Mouse (Mus musculus) WW6 (cell line): ENCODE measurements around the gene Ankfn1.

Experiments used
- DNase-seq: peaks from one replicate; pipeline ENCODE4 v3.0.0-alpha.2; 2013; ENCODE audit warnings: low read depth, low spot score

Ankfn1 gene

DNA sequence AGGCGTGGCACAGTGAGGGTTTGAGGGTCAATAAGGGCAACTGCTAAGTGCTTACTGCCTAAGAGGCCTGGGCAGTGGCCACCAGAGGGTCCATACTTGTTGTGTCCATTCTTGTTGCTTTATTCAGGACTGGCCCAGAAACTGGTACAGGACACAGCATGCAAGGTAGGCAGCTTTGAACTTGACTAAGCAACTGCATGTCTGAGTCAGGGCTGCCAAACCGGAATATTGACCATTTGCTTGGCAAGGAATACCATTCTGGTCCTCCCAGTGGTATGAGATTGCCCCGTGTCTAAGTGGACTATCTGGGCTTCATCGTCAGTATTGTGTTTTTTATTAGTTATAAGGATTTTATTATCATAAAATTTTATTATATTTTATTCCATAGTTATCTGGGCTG is 312.1 kb downstream of the Ankfn1 start:
- no peak for DNase-seq

DNA sequence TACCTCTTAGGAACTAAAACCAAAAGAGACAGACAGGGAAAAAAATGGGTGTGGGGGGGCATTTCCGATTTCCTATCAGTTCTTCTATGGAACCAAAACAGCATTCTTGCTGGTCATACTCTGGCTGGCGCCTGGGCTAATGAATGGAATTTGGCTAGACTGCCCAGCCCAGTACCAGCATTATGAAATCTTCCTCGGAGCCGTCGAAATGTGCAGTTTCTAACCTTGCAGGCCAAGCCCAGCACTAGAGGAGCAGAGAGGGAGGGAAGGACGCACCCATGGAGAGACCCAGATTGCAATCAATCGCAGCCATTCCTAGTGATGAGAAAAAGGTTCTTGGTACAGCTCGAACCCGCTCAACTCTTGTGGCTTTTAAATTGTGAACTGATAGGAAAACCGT is 315.2 kb downstream of the Ankfn1 start:
- DNase-seq, result no peak

DNA sequence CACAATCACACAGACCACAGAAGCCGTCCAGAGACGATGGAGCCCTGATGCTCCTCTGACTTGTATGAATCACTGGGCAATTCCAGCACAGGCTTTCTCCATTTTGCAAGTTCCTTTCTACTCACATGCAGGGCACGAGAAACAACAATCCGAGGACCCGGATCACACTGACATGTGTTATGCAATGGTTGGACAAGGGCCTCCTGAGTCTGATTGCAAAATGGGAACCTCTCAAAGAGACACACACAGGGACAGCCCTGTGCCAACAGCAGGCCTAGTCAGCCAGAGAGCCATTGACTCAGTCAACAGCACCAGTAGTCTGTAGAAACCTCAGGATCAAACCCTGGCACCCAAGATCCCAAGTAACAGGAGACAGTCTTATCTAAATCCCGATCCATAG is 318.0 kb downstream of the Ankfn1 start:
- no peak for DNase-seq

DNA sequence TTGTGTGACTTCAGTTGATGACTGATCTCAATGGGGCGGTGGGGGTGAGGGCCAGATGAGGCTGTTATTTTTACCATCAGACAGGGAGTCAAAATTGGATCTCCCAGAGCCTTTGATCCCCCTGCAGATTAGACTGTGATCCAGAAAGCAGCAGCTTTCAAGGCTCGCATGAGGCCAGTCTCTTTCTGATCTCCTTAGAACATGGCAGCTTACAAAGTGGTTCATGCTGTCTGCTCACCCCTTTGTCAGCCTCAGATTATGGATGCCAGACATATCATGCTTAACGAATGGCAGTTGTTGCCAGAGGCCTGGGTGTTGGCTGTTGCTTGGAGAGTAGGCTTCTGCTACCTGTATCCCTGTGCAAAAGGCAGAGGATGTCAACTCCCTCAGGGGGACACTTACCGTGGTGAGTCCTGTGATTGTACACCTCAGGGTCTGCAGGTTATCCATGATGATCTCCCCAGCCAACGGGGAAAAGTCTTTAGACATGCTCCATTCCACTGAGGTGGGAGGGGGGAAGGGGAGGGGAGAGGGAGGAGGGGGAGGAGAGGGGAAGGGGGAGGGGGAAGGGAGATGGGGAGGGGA is 321.7 kb downstream of the Ankfn1 start:
- no peak for DNase-seq

DNA sequence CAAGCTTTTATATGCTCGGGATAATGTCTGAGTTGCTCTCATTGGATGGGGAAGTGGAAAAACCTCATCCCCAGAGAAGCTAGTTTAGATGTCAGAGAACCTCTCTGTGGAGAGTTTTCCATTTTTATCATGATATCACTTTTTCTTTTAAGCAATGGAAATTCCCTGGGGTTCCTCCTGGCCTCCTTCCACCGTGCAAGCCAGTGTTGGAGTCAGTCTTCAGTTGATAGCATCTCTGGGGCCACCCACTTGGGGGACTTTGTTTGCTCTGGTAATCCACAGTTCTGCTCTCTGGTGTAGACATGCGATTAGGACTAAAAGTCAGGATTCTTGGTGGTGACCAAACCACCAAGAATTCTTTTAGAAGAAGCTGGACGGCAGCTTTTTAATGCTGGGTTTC is 322.8 kb downstream of the Ankfn1 start:
- no peak for DNase-seq

DNA sequence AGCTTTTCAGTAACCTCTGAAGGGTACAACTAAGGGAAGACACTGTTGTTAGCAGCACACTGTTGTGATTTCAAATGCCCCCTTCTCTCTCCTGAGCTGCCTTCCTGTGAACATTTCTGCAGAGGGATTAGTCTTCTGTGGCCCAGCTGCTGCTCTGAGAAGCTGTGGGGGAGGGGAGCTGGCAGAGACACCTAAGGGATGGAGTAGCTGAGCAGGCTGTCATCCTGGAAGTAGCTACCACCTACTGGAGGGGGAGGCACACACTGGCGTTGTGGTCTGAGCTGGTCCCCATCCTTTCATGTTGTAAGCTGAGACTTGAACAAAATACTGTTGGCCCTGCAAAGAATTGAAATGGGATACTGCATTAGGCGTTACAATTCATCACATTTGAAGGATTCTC is 324.6 kb downstream of the Ankfn1 start:
- DNase-seq, result no peak

DNA sequence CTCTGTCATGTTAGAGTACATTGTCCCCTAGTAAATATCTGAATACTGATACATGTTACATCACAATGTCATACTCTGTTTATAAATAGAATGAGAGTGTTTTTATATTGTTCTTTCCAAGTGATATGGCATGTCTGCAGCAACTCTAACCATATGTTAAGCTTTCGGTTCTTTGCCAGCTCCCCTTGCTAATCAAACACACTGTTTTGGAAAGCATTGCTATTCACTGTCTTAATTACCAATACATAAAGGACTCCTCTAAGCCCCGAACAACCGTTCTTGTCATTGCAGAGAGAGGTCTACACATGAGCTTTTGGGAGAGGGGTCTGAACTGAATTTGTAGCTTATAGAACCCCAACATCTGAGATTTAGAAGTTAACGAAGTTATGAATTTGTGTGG is 327.0 kb downstream of the Ankfn1 start:
- no peak for DNase-seq

DNA sequence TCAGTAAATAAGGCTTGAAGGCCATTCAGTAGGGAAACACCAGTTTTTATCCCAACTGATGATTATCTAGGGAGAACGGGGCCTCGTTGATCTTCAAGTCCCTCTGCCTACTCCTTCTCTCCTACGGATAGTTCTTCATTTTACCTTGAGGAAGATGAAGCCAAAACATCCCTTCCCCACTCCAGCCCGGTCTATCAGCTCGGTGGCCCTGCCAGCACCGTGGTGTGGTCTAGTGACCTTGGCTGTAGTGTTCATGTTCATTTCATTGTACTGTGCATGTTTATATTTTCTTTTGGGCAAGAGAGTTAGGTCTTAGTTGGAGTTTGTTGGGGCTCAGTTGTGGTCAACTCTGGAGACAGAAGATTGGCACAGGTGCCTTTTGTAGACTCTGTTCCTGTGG is 328.5 kb downstream of the Ankfn1 start:
- DNase-seq, result no peak

DNA sequence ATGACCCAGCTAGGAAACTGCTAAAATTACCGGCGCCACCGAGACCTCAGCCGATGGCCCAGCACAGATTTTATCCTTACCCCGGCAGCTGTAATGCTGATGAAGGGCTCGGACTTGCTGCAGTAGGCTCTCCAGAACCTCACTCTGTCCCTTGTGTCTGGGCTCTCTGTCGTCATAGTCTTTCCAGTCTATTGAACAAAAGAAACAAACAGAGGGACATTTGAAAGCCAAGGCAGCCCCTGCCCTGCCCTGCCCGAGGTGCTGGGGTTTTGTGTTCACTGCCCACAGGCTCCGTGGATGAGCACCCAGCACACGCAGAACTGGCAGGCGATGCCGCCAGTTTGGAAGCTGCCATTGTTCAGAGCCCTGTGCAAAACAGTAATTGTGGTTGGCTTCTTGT is 330.0 kb downstream of the Ankfn1 start:
- DNase-seq, result no peak

DNA sequence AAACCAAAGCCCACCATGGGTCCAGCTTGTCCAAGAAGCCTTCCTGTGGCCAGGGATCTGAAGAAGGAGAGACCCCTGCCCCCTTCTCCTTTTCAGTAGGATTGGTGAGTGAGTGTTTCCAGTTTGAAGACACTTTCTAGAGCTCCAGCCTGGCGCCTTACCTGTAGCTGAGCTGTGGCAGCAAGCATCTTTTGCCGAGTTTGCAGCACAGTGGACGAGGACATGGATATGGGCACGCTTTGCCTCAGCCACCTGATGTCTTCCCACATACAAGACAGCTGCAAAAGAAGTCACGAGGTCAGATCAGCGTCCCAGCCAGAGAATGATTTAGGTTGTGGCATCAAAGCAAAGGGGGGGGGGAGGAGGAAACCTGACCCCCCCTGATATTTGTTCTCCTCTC is 336.9 kb downstream of the Ankfn1 start:
- DNase-seq, result no peak

DNA sequence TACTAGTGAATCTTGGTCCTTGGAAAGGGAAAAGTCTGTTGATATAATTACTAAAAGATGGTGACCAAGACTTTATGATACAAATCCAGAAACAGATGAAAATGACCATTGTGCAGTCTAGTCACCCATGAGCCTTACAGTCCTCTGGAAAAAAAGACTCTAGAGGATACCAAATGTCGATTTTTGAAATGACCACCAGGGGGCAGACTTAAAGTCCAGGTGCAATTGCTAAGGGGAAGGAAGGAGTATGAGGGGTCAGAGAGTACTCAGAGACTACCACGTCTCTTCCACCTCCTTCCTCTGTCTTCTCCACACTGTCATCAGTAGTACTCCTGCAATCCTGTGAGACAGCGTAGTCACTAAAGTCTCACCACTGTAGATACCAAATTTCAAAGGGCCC is 353.1 kb downstream of the Ankfn1 start:
- DNase-seq, result peak; percentile 36

DNA sequence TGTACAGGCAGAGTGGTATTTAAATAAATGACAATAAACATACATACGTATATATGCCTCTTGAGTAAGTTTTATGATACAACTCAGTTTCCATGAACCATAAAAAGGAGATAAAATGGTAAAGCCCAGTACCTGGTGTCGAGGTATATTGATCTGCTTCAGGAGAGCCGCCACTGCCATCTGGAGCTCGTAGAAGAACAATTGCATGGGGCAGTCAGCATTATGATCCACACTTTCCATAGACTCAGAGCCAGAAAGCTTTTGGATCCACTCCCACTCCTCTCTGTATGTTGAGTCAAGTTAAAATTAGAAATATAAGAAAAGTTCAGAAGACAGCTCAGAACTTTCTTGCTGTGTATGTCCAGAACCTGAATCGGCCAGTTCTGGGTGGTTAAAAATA is 354.8 kb downstream of the Ankfn1 start:
- DNase-seq, result no peak

DNA sequence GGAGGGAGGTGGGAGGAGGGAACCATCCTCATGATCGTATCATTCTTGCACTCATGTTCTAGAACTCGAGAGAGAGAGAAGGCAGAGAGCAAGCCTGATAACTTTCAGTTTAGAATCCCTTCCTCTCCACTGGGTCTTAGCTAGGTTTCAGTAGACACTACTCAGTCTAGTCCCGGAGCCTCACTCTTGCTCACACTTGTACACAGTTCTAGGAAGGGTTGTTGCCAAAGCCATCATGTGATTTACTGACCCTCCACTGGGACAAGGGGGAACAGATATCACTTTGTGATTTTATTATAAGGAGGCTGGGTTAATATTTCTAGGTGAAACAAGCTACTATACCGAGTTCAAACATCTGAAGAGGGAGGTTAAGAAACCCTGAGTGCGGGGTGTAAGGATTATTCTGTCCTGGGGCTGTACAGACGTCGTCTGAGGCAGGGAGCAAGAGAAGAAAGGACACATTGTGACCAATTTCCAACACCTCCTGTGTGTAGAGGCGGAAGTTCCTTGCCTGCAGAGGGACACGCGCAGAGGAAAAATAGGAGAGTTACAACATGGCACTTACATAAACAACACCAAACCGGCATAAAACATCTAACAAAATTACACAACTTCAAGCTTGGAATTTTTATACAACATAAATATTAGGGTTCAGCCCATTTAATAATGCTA is 356.6 kb downstream of the Ankfn1 start:
- no peak for DNase-seq

DNA sequence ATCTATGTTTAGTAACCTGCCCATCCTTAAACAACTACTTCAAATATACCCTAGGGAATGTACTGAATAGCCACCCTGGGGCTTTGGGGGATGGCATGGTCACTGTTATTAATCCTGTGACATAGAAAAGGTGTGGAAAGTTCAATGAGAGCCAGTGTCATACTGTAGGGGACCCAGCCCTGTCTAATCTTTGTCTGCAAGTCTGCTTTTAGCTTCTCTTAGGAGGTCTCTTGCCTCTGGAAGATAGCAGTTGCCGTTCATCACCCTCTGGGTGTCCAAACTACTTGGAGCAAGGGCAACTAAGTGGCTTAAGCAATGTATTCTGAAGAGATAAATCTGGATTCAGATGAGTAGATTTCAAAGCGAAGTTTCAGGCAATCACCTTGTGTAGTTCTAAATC is 357.6 kb downstream of the Ankfn1 start:
- no peak for DNase-seq

DNA sequence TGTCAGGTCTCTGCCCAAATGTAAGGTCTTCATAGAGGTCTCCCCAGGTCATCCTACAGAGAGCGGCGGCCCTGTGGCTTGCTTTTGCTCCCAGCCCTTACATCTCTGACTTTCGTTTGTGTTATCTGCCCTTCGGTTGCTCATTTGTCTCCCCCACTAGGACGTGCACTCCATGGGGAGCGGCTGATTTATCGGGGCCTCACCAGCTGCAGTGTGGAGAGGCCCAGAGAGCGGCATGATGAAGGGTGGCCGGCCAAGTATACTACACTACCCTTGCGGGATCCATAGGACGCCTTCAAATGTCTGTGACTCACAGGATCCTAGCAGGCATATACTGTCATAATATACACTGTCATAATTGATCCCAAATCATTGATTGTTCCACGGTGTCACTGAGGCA is 358.8 kb downstream of the Ankfn1 start:
- DNase-seq, result no peak

DNA sequence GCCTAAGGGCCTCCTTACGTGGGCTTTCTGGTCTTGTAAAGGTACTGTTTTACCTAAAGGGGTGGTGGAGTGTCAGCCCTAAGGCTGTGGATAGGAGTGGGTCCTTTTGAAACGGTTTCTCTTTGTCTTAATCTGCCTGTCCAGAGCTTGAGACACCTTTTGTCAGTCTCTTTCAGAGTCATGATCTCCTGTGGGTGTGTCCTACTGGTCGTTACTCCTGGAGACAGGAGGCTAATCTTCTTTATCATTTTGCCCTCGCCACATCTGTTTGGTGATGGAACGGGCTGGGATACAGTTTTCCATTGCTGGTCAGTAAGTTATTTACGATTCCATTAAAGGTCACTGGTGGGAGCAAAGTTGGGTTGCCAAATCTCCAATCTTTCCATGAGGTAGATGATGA is 360.7 kb downstream of the Ankfn1 start:
- no peak for DNase-seq

DNA sequence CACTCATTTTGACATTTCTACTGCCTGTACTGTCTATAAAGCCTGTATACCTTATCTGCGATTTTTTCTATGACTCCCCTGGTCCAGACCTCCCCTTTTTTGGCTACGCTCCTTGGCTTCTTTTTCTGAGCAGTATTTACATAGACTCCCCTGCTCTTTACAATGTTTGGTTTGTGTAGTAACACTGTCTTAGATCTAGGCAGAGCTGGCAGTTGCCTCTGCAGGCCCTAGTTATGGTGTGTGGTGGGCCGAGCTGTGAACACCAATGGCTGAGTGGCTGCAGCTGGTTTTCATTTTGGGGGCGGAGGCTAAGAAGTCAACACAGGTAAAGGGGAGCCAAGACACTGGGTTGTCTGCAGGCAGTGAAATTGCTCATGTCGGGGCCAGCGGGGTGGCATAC is 368.7 kb downstream of the Ankfn1 start:
- no peak for DNase-seq

DNA sequence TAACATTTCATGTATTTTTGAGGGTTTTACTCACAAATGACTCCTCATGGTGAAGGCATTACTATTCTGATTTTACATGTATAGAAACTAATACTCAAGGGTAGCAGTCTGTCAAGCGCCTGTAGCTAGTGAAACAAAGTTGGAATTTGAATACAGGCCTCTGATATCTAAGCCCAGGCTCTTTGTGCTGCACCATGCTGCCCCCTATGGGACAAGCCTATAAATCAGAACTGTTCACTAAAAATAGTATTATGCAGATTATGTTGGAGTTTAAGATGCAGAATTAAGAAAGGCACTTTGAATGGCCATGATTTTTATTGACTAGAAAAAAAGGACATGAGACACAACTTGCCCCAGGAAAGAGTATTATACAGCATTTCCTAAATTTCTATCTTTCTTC is 373.0 kb downstream of the Ankfn1 start:
- no peak for DNase-seq

DNA sequence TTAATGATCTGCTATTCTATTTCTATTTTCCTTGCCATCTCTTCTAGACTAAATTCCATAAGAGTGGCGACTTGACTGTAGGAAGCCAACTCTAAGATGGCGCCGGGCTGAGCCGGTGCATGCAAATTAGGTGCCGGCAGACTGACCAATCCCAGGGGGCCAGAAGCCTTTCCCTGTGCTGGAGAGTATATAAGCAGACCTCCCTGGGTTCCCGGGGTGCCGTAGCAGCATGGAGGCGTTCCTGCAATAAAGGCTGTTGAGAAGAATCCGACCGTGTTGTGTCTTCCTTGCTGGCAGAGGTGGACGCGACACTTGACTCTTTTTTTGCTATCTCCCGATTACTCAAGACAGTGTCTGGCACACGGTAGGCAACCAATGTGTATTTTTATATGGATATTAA is 374.0 kb downstream of the Ankfn1 start:
- DNase-seq, result no peak

DNA sequence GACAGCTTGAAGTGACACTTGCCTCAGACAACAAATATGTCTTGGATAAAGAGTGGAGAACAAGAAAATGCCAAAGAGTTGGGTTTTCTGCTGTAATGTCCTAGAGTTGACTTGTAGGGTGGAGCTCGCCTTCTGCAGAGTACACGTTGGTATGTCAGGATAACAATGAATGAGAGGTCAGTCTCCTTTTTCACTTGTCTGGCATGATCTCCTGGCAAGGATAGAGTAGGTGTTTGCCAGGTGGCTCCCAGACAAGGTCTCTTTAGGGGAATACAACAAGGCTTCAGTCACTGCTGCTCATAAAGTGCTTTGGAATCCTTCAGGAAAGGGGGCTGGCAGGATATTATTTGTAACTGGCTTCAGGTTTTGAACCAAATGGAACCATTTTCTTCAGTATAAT is 388.6 kb downstream of the Ankfn1 start:
- DNase-seq, result no peak

DNA sequence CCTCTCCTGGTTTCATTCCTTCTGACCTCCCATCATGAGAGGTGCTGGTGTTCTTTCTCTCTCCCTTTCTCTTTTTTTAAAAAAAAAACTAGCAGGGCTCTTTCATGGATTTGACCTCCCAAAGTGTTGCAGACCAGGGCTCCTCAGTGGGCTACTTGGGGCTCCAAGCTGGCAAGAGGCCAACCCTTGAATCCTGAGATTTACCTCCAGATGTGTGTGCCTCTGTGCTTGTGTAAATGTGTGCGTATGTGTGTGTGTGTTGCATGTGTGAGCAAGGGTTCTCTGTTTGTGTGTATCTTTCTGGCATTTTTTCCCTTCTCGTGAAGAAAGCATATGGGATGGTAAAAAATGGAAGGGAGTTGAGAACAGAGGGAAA is 394.8 kb downstream of the Ankfn1 start:
- DNase-seq, result no peak

DNA sequence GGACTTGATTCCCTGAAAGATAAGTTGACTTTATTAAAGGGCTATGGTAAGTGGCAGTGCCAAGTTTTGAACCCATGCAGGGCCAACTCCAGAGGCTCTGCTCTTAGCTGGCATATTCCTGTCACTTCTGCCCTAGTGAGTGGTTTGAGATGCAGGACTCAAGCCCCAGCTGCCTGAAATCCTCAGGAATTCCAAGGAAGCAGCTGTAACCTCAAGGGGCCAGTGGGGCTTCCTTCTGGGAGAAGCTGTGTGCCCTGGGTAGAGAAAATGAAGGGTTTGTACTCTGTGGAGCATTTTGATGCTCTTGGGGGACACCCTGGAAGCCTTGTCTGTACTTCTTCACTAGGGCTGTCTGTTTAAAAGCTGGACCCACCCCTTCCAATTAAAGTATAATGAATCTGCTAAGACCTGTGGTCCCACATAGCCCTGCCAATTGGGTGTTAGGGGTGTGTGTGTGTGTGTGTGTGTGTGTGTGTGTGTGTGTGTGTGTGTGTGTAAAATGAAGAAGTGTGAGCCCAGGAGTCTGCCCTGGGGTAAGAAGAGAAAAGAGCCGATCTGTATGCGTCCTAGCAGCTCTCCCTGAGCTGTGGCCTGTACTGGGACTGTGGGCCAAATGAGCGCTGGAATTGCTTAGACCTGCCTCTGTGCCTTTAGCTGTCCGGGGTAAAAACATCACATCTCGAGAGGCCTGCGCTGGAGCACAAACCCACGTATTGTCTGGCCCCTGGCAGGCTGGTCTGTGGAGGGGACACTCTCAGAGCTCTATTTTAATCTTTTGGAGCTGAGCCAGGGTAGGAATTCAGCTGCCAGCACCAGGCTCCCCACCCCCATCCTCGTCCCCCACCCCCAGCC is 395.4 kb downstream of the Ankfn1 start:
- DNase-seq, result no peak

DNA sequence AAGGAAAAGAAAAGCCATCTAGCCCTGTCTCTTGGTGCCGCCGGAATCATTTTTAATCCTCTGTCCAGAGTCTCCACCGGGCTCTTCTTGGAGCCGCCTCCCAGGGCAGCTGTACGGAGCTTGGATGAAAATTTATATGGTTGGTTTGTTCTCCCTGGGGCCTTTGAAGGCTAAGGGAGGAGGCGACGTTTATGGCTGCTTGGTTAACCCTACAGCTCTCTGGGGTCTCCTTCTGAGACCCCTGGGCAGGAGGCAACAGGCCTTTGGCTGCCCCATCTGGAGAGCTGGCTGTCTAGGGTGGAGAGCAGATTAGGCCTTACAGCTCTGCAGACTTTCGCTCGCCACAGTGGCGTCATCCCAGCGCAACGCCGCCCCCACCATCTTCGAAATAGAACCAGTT is 406.5 kb downstream of the Ankfn1 start:
- DNase-seq, result no peak
